Mouse (Mus musculus) adrenal gland, adult 8-10 months (tissue): ENCODE measurements around the gene Six5. TPM values are rescaled to one million over a fixed set of nuclear protein-coding genes. Genes with fewer than 3 reads are reported as not detected.

ENCODE experiments used
- microRNA-seq, 2 experiments: library from miRNA; unstranded; fragments of <30 nt; microRNA quantifications; one replicate each; pipeline ENCODE4 v1.2.0; 2022
- total RNA-seq, 4 experiments: library from RNA; stranded (reverse); gene quantifications; 2 replicates each; pipeline ENCODE4 v1.2.4; 2022

Gene Six5
- total RNA-seq, 4 experiments from 2014 or later: 16.8 to 27.8 (median 20.2) TPM

Small RNA genes lying within 50 kb of the gene (microRNA-seq; reads per million reads assigned to microRNA genes)
- 2.8 reads per million in 2 experiments for gene Mir3100

Other genes with a start within 250 kb of the Six5 start
- gene Pglyrp1, start 223.3 kb upstream of the Six5 start, total RNA-seq: 1 to 10 TPM; 1.3 to 2.8 (median 1.8) TPM
- gene Ccdc61, start 184.2 kb upstream of the Six5 start, total RNA-seq: 10 to 100 TPM; 12.6 to 18.4 (median 14.0) TPM
- gene Nova2, start 168.7 kb upstream of the Six5 start, total RNA-seq: 1 to 10 TPM; 5.6 to 9.2 (median 7.1) TPM
- gene Nanos2, start 107.2 kb upstream of the Six5 start, total RNA-seq: not detected
- 10 to 100 TPM; 11.4 to 18.0 (median 15.5) TPM for gene Mypop, start 103.3 kb upstream of the Six5 start, total RNA-seq
- gene Irf2bp1, start 90.5 kb upstream of the Six5 start, total RNA-seq: 10 to 100 TPM; 49.0 to 52.8 (median 50.9) TPM
- gene Foxa3, start 71.1 kb upstream of the Six5 start, total RNA-seq: under 1 TPM in 1 of 4 experiments, not detected in 3; 0.12 TPM
- 100 to 1,000 TPM; 110 to 113 (median 111) TPM for gene Sympk, start 70.2 kb upstream of the Six5 start, total RNA-seq
- gene Rsph6a, start 39.9 kb upstream of the Six5 start, total RNA-seq: under 1 TPM in 1 of 4 experiments, not detected in 3; 0.24 TPM
- 10 to 100 TPM; 54.9 to 74.1 (median 62.4) TPM for gene Dmwd, start 18.4 kb upstream of the Six5 start, total RNA-seq
- 100 to 1,000 TPM; 118 to 287 (median 209) TPM for gene Dmpk, start 10.7 kb upstream of the Six5 start, total RNA-seq
- gene Gm4969, start 23.8 kb downstream of the Six5 start, total RNA-seq: not detected
- gene Fbxo46, start 25.3 kb downstream of the Six5 start, total RNA-seq: 10 to 100 TPM; 13.6 to 17.6 (median 16.1) TPM
- gene Qpctl, start 54.7 kb downstream of the Six5 start, total RNA-seq: 10 to 100 TPM; 18.0 to 24.0 (median 23.9) TPM
- gene Snrpd2, start 55.1 kb downstream of the Six5 start, total RNA-seq: 10 to 100 TPM; 86.1 to 97.7 (median 92.4) TPM
- gene Gipr, start 71.5 kb downstream of the Six5 start, total RNA-seq: 1 to 10 TPM in 1 of 4 experiments, under 1 TPM in 3; 0.17 to 1.5 (median 0.64) TPM
- 10 to 100 TPM; 56.2 to 79.2 (median 69.6) TPM for gene Eml2, start 81.8 kb downstream of the Six5 start, total RNA-seq
- 10 to 100 TPM in 2 of 4 experiments, 1 to 10 TPM in 2; 5.7 to 15.2 (median 8.2) TPM for gene Gpr4, start 117.9 kb downstream of the Six5 start, total RNA-seq
- gene Opa3, start 133.7 kb downstream of the Six5 start, total RNA-seq: 10 to 100 TPM; 32.4 to 41.5 (median 33.7) TPM
- 10 to 100 TPM; 44.8 to 70.6 (median 59.1) TPM for gene Vasp, start 177.2 kb downstream of the Six5 start, total RNA-seq
- not detected for gene Ppm1n, start 185.5 kb downstream of the Six5 start, total RNA-seq
- 10 to 100 TPM in 1 of 4 experiments, 1 to 10 TPM in 3; 3.8 to 15.0 (median 6.8) TPM for gene Rtn2, start 188.0 kb downstream of the Six5 start, total RNA-seq
- gene Fosb, start 215.5 kb downstream of the Six5 start, total RNA-seq: 1 to 10 TPM; 1.6 to 9.4 (median 5.6) TPM